Mouse (Mus musculus): ENCODE results near the gene Endou.

Endou gene

DNA sequence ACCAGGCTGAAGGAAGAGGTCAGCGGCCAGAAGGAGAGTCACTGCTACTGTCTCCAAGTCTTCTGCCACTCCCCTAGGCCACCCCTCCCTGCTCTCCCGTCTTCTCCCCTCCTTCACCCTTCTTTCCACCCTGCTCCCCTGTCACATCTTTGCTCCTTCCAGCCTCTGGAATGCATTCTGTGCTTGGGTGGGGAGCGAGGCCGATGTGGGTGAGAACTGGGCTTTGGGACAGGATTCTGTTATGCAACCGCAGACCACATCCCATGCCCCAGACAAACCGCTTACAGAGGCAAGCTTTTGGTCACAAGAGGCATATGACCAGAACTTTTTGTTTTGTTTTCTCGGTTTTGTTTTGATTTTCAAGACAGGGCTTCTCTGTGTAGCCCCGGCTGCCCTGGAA is 4.1 kb downstream of the Endou start:
- no peak for ATAC-seq (ENCODE audit: low TSS enrichment)

DNA sequence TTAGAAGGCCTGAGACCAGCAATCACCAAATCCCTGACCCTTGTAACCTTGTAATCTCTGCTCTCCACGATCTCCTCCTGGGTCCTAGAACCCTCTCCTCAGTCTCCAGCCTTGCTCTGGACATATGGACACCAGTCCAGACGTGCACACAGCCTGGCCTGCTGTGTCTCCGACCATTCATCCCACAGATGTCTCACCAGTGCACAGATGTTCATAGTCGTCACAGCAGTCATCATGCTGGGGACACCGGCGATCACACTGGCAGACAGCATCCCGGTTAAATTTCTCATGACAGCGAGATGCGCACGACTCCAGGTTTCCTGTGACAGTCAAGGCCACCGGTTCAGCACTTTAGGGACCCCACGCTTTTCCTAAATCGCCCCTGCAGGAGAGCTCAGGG is 4.8 kb downstream of the Endou start:
- ATAC-seq (ENCODE audit: low TSS enrichment) = no peak

DNA sequence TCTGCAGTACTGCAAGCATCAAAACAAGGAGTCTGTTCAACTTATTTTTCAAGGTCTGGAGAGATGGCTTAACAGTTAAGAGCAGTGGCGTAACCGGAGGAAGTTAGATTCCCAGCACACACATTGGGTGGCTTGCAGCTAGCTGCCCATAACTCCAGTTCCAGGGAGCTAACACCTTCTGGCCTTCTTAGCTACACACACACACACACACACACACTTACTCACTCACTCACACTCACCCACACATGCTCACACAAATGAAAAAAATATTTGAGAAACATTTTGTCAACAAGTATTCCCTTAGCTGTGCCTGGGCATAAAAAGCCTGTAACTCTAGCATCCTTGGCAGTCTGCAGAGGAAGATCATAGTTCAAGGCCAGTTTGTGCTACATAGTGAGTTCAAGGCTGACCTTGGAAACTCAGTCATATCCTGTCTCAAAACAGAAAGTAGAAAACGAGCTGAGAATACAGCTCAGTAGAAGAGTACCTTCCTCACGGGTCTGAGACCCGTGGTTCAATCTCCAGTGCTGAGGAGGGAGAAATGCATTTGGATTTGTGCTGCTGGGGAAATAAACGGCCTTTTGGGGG is 5.8 kb downstream of the Endou start:
- no peak for ATAC-seq (ENCODE audit: low TSS enrichment)

DNA sequence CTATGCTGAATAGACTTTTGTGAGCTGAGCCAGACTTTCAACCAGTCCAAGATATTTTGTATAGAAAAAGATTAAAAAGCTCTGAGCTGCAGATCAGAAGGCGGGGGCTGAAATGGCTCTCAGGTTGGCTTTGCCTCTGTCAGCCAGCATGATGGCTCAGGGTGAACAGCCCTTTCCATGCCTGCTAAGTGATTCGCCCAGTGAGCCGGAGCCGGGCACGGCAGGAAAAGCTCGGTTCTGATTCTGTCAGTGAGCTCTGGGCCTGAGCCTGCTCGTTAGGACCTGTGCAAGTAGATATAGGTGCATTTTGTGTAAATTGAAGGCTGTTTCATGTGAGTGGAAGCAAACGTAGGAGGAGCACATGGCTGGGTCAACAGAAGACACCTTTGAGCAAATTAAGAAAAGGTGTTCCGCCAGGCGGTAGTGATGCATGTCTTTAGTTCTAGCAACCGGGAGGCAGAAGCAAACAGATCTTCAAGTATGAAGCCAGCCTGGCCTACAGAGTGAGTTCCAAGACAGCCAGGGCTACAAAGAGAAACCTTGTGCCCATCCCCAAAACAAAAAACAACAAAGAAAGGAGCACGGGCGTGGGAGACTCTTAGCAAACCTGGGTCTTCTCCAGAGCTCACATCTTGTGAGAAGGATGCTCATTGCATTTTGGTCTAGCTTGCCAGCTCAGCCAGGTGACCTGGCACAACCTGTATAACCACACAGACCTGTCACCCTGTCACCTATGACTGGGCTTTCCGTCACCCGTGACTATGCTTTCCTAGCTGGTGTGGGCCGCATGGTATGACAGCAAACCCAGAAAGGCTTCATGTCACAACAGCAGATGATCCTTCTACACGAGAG is 6.6 kb downstream of the Endou start:
- ATAC-seq (ENCODE audit: low TSS enrichment) = no peak; the same call in 1 of the 2 replicates

DNA sequence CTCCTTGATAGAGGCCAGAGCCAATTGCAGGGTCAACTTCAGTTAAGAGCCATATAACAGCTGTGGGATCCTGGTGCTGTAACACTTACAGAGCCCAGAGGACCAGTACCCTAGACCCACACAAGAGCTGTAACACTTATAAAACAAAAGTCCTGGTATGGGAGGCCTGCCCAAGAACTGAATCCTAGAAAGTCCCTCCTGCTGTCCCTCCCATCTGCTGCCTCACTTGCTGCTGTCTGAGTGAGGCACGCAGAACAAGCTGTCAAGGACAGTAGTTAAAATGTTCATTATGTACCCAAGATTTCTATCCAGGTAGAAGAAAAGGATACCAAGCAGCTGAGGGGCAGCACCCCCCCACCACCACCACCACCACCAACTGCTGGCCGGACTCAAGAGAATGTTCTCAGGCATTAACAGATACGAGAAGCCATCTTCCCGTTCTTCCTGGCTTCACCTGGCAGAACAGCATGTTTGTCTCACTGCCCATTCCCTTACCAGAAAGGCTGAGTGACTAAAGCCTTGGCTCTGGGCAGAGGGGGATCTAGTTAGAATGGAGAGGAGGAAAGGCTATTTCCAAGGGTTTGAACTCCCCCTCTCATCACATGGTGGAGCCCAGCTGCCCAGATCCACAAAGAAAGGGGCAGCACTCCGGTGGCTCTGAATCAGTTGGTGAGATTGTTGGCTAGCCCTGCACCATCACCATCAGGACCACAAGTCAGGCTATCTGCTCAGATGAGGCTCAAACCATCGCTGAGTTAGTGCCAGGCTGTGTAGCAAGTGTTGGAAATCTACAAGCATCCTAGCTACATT is 7.4 kb downstream of the Endou start:
- ATAC-seq (ENCODE audit: low TSS enrichment) = no peak; the same call in 1 of the 2 replicates

- no peak for ATAC-seq (ENCODE audit: low TSS enrichment)
Observed at GRCm38 (mm10) chr15:97721008-97721701, 10.0 kb downstream of the Endou start.

GRCm38 (mm10) chr15:97720026-97720675 is 11.0 kb downstream of the Endou start:
- ATAC-seq (ENCODE audit: low TSS enrichment) = no peak

- ATAC-seq (ENCODE audit: low TSS enrichment) = no peak
Observed at GRCm38 (mm10) chr15:97719494-97719893, 11.6 kb downstream of the Endou start.

GRCm38 (mm10) chr15:97718535-97719155 is 12.5 kb downstream of the Endou start:
- ATAC-seq (ENCODE audit: low TSS enrichment) = no peak

GRCm38 (mm10) chr15:97717861-97718534 is 13.1 kb downstream of the Endou start:
- peak; percentile 84 for ATAC-seq (ENCODE audit: low TSS enrichment)

DNA sequence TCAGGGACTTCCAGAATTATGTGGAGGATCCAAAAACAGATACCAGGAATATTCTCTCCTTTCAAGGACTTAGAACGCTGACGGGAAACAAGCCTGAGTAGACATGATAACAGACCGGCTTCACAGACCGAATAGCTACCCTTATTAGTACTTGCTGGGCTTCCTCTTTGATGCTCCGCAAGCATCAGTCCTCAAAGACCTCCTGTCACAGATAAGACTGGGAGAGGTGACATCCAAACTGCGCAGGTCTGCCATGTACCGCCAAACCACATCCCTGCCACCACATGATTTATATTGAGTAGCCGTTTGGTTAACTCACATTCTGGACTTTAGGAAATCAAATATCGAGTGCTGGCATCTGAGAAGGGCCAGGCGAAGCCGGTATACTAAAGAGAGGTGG is 14.4 kb downstream of the Endou start:
- ATAC-seq (ENCODE audit: low TSS enrichment) = no peak

GRCm38 (mm10) chr15:97715734-97716133 is 15.4 kb downstream of the Endou start:
- no peak for ATAC-seq (ENCODE audit: low TSS enrichment)

- ATAC-seq (ENCODE audit: low TSS enrichment) = no peak
Observed at GRCm38 (mm10) chr15:97715083-97715482, 16.1 kb downstream of the Endou start.

DNA sequence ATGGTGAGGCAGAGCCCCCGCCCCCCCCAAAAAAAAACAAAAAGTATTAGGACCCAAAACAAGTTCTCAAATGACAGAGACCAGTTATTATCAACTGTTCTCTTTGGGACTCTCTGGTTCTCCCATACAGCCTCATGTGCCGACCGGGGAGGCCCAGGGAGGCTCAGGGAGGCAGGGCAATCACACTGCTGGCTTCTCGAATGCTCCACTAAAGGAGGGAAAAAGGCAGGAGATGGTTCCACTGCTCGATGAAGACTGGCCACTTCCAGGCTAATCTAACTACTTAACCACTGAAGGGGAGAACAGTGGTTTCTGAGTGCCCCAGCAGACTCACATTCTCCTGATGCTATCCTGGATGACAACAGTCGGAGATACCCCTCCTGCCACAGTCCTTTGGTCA is 18.6 kb downstream of the Endou start:
- no peak for ATAC-seq (ENCODE audit: low TSS enrichment)

DNA sequence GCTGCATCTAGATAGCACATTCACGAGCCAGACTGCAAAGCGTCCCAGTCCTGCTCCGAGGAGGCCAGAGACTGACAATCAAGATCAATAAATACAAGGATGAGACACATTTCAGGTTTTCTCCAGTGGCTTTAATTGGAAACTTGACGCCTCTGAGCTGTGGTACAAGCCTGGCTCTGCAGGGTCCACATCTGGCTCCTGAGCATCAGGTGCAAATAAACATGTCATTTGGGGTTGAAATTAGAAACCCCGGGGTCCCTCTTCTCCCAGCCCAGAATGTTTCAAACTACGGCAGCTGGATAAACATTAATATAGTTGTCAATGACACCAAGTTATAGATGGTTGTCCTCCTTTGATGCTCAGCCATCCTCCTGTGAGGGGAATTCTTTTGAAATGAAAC is 20.2 kb downstream of the Endou start:
- ATAC-seq (ENCODE audit: low TSS enrichment) = no peak

DNA sequence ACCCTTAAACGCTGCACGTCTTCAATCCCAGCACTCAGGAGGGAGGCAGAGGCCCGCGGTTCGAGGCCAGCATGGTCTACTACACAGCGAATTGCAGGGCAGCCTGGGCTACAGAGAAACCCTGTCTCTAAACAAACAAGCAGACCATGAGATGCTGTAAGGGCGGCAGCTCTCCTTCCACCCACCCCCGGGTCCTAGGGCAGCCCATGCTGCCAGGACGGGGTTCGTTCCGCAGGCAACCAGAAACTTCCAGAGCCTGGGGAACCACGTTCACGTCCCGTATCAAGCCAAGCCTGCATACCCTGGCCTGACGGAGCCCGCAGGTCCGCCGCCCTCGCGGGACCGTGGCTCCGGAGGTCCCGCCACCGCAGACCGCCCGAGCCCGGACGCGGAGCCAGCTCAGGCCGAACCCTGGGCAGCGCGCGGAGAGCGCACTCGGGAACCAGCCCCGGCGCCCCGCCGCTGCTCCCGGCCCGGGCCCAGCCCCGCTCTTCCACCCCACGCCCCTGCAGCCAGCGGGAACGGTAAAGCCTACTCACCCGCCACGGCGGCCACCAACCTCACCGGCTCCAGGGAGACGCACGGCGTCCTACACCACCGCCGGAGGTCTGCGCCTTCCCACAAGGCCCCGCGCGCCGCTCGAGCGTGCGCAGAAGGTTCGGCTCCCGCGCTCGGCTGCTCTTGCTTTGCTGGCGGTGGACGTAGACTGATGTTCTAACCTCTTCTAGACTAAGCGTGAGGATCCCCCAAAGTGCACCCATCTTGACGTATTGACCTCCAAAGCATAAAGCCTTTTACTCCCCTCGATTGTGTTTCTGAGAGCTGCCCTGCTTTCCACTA is 25.7 kb downstream of the Endou start, which contains the start of gene Rpap3:
TSS of gene Rpap3 (minus strand) at position 615 of the 840 bp plus-strand sequence.
- peak; percentile 98 for ATAC-seq (ENCODE audit: low TSS enrichment)

GRCm38 (mm10) chr15:97696616-97697015 is 34.5 kb downstream of the Endou start:
- ATAC-seq (ENCODE audit: low TSS enrichment) = no peak

DNA sequence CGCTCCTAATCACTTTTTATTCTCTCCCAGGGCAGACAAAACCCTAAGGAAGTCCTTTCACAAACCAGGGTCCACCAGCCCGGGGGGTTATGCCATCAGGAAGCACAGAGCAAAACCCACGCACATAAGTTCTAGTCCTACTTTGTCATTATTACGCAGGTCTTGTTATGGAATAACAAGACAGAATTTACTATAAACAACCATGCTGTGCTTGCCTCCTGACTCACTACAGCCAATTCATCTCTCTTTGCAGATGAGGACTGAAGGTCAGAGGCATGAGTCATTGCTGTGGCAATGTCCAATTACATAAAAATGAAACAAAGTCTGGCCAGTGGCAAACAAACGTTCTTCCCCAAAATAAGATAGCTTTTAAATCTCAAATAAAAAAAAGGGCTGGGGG is 37.7 kb downstream of the Endou start:
- ATAC-seq (ENCODE audit: low TSS enrichment) = no peak

GRCm38 (mm10) chr15:97684118-97684517 is 47.0 kb downstream of the Endou start:
- no peak for ATAC-seq (ENCODE audit: low TSS enrichment)

All from frontal cortex, adult (tissue).